Mouse (Mus musculus): ENCODE data around the gene Nsd2.
A peak's percentile ranks its signal among the peaks of the same experiment; 100 is the strongest.
"Not testable (repeated sequence)": the region's sequence is repeated elsewhere in the genome, so short reads cannot be mapped to it uniquely, and the experiment has no call there.

Gene Nsd2

GRCm38 (mm10) chr5:33851466-33851865 lies 30.9 kb downstream of the Nsd2 start:
- no peak for DNase-seq (ENCODE audit: low read depth)

GRCm38 (mm10) chr5:33853086-33853485 lies 32.6 kb downstream of the Nsd2 start:
- peak; percentile 32 for DNase-seq (ENCODE audit: low read depth)

DNA sequence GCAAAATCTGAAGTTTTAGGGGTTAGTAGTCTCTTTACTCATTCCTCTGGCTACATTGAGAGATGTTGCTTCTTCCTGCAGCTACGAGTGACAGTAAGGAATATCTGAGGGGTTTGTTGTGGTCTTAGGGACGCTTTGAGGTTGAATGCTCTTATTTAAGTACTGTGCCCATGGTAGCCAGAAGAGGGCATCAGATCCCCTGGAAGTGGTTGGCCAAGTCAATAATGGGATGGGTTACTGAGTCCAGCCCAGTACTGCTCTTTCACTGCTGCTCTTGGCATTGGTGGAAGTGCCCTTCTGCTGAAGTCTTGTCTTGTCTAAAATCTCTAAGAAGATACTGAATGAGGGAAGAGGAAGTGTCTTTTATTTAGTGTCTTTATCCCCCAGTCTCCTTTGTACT lies 33.5 kb downstream of the Nsd2 start:
- DNase-seq (ENCODE audit: low read depth), result peak; percentile 29

DNA sequence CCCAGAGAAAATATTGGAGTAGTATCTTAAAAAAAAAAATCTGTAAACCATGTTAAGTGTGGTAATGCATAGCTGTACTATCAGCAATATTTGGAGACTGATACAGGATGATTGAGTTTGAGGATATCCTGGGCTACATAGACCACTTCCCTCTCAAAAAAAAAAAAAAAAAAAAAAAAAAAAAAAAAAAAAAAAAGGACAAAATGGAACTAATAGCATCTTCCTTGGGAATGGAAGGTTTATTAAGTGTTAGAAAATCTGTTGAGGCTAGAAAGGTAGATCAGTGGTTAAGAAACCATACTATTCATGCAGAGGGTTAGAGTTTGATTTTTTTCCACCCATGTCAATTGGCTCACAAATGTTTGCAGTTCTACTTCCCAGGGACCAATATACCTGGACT lies 37.2 kb downstream of the Nsd2 start:
- no peak for DNase-seq (ENCODE audit: low read depth)

DNA sequence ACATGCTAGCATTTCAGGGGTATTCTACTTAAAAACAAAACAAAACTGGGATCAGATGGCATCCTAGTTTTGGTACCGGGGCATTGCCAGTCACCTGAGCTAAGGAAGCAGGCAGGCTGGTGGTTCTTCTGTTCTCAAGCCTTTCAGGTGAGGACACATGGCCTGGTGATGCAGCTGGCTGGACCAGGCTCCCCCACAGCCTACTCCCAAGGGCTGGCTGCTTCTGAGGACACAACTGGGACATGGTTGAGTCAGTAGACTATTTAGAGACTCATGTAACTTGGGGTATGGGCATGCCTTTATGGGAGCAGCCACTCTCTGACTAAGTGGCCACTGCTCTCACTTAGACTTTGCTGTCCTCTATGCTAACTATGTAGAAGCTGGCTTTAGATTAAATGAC lies 54.9 kb downstream of the Nsd2 start:
- DNase-seq (ENCODE audit: low read depth), result no peak

DNA sequence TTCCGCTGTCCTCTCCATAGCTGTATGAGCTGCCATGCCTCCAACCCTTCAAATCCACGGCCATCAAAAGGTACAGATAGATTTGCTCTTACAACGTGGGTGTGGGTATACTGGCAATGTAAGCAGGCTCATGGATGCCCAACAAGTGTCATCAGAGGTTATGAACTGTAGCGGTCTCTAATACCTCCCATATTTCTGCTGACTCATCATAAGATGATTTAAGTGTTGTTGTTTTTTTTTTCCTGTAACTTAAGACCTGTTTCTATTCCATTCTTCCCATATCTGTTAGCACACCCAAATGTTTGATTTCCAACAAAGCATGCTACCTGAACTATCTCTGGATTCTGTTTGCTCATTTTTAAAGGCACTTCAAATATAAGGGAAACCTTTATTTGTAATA lies 60.6 kb downstream of the Nsd2 start:
- no peak for DNase-seq (ENCODE audit: low read depth)

DNA sequence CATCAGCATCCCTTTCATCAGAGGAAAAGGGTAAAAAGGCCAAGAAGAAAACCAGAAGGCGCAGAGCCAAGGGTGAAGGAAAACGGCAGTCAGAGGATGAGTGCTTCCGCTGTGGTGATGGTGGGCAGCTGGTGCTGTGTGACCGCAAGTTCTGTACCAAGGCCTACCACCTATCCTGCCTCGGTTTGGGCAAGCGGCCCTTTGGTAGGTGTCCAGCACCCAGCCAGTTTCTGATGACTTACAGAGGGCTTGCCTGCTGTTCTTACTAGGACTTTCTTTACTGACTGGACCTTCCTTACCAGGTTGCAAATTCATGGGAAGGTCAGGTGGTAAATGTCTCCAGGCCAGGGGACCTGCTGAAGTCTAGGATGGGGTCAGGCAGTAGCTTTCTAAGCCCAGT lies 72.9 kb downstream of the Nsd2 start:
- no peak for DNase-seq (ENCODE audit: low read depth)

GRCm38 (mm10) chr5:33895116-33895515 lies 74.6 kb downstream of the Nsd2 start:
- DNase-seq (ENCODE audit: low read depth), result no peak

- DNase-seq (ENCODE audit: low read depth), result no peak
Observed at GRCm38 (mm10) chr5:33897158-33897557, 76.6 kb downstream of the Nsd2 start.

DNA sequence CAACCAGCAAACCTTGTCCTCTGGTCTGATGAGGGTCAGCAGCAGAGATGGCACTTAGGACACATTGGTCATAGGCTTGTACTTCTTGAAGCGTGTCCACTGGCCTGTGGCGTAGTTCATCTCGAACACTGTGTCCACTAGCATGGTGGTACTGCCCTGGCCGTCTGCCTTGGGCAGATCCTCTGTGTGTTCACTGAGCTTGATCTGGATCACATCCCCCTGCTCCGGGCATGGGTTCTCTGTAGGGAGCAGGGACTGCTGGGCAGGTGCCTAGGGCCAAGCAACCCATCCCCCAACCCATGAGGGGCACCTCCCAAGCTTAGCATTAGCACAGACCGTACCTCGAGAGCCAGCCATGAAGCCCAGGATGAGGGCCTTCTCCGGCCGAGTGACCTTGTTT lies 78.1 kb downstream of the Nsd2 start:
- no peak for DNase-seq (ENCODE audit: low read depth)

DNA sequence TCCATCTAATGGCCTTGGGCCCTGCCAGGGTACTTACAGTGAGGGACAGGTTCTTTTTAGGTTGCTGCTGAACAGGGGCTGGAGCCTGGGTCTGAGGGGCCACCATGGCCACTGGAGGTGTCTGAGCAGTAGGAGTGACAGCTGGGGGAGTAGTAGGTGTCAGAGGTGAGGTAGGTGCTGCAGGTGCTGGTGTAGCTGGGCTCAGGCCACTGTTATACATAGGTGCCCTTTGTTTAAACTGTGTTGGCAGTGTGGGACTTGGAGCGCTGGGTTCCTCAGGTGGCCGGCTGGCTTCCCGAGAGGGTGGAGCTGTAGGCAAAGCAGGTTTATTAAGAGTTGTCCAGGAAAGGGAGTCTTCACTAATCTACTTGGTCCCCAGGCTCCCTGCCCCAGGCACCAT lies 78.7 kb downstream of the Nsd2 start:
- DNase-seq (ENCODE audit: low read depth), result no peak

GRCm38 (mm10) chr5:33900101-33900500 lies 79.6 kb downstream of the Nsd2 start:
- no peak for DNase-seq (ENCODE audit: low read depth)

GRCm38 (mm10) chr5:33900701-33901263 lies 80.3 kb downstream of the Nsd2 start:
- no peak for DNase-seq (ENCODE audit: low read depth)

GRCm38 (mm10) chr5:33901278-33901677 lies 80.8 kb downstream of the Nsd2 start:
- no peak for DNase-seq (ENCODE audit: low read depth)

GRCm38 (mm10) chr5:33902696-33903095 lies 82.2 kb downstream of the Nsd2 start:
- no peak for DNase-seq (ENCODE audit: low read depth)

GRCm38 (mm10) chr5:33903176-33903575 lies 82.7 kb downstream of the Nsd2 start:
- no peak for DNase-seq (ENCODE audit: low read depth)

DNA sequence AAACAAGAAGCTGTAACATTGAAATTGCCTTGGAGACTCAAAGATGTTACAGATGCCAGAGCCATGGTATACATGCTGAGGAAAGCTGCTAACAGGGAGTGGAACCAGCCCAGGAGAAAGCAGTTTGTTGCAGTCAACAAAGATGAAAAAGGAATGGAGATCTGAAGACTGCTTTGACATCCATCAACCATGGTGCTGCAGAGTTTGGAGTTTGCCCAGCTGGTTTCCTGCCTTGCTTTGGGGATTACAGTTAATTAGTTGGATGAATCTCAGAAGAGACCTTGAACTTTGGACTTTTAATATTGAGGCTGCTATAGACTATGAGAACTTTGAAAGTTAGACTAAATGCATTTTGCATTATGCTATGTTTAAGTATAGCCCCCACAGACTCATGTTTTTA lies 94.5 kb downstream of the Nsd2 start:
- DNase-seq (ENCODE audit: low read depth), result not testable (repeated sequence)

DNA sequence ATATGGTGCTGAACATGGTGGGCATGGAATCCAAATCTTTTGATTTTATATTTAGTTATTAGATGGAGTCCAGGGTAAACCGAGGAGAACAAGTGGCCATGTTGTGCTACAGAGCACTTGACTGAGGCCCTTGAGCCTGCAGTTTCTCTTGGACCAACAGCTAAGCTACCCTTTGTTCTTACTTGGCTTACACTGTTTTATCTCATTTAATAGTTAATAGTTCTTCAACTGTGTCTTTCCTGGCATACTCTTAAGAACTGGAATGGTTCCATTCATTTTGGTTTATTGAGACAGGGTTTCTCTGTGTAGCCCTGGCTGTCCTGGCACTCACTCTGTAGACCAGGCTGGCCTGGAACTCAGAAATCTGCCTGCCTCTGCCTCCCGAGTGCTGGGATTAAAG lies 96.1 kb downstream of the Nsd2 start:
- DNase-seq (ENCODE audit: low read depth), result not testable (repeated sequence)

DNA sequence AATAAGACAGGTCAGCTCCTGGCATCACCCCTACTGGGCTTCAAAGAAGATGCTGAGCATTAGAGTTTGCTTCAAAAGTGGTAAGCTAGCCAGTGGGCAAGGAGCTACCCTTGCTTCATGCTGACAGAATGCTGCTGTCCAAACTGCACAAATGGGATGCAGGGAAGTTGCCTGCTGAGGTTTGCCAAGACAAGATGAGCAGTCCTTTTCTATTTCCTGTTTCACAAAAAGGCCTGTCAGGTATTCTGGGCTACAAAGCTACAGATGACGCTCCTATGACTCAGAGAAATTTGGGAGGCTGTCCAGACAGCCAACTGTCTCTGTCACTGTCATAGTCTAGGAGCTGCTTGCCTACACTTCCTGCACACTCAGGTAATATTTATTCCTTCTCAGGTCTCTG lies 98.9 kb downstream of the Nsd2 start:
- no peak for DNase-seq (ENCODE audit: low read depth)

DNA sequence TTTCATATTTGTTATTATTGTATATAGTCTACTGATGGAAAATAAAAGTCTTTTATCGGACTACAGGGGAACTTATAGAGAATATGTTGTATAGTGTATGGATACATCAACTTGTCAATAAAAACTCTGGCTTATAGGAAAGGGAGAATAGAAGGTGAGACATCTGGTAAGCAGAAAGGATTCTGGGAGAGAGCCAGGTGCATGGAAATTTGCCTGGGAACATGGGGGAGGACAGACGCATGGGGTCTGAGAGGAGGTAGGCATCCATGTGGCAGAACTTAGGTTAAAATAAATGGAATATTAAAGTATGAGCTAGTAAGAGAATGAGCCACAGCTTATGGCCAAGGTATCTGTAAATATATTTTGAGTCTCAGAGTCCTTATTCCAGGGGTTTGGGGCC lies 99.5 kb downstream of the Nsd2 start:
- DNase-seq (ENCODE audit: low read depth), result no peak

DNA sequence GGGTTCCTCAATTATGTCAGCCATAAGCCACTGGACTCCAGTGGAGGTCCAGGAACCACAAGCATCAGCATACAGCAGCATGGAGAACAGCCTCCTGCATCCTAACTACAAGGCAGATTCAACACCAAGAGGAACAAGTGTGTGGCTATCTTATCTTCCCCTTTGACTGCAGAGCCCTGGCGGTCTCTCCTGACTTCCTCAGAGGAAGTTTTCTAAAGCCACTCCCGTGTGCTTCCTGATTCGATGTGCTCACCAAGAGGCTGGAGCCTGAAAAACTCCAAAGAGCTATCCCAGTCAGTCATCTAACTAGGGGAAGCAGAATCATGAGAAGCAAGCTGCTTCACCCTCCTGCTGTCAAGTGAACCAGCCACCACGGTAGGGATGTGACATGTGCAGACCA lies 100.4 kb downstream of the Nsd2 start:
- DNase-seq (ENCODE audit: low read depth), result no peak

- no peak for DNase-seq (ENCODE audit: low read depth)
Observed at GRCm38 (mm10) chr5:33921486-33922235, 101.1 kb downstream of the Nsd2 start.

DNA sequence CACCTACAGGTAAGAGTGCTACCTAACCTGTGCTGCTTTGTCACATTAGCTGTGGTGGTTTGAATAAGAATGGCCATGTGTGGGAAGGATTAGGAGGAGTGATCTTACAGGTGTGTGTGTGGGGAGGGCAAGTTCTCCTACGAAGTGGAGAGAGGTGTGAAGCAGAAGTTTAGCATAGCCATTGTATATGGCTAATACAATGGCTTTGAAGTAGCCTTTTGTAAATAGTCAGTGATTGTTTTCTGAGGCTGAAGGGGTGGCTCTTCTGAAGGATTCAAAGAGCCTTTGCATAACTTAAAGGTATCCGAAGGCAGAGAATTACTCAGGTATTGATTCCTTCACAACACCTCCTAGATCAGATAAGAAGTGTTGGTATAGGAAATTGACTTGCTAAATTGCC lies 102.0 kb downstream of the Nsd2 start:
- DNase-seq (ENCODE audit: low read depth), result no peak

DNA sequence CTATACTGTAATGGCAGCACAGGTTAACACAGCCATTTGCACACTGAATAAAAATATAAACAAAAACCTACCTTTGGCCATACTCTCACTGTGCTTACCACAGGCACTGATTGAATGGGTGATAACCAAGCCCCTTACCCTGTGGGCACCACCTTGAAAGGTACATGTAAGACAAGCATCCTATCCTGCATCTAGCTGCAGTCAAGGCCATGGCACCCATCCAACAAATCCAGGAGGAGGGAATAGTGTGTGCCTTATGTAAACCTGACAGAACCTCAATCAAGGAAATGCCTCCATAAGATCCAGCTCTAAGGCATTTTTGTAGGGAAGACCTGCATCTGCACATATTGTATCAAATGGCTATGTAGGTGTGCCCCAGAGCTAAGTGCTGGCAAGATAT lies 105.6 kb downstream of the Nsd2 start:
- no peak for DNase-seq (ENCODE audit: low read depth)
